Mouse (Mus musculus) thymus, adult 2 months (tissue): ENCODE data around the gene Fyb.

Experiments used
- CTCF ChIP-seq: fragments of 200-500 bp; IDR thresholded peaks from 2 replicates; pipeline ENCODE4 v1.5.1; 2012; ENCODE audit warnings: mild to moderate bottlenecking, control low read depth, low read length, moderate library complexity, borderline replicate concordance; ENCODE audit not compliant: control insufficient read depth, poor library complexity, insufficient read depth; ENCODE audit errors: extremely low read depth
- POLR2A ChIP-seq: fragments of 200-500 bp; IDR thresholded peaks from 2 replicates; pipeline ENCODE4 v1.6.1; 2012; ENCODE audit warnings: mild to moderate bottlenecking, low read length, control low read depth, moderate library complexity; ENCODE audit not compliant: control insufficient read depth, poor library complexity, insufficient read depth; ENCODE audit errors: extremely low read depth

GRCm38 (mm10) chr15:6610703-6611102, 88.0 kb downstream of the Fyb start:
- no peak for TF ChIP-seq POLR2A
- no peak for TF ChIP-seq CTCF
